Mouse (Mus musculus) small intestine, adult 2 months (tissue): ENCODE data around the gene Fam71a.

ENCODE experiments used
- CTCF ChIP-seq: fragments of 200-500 bp; IDR thresholded peaks from 2 replicates; pipeline ENCODE4 v1.5.1; 2012; ENCODE audit warnings: low read depth, mild to moderate bottlenecking, control low read depth, inconsistent platforms, low read length, moderate library complexity, mixed read lengths; ENCODE audit not compliant: insufficient replicate concordance, insufficient read length; ENCODE audit errors: extremely low read depth
- POLR2A ChIP-seq: fragments of 200-500 bp; IDR thresholded peaks from 2 replicates; pipeline ENCODE4 v1.6.1; 2012; ENCODE audit warnings: low read depth, mild to moderate bottlenecking, control low read depth, inconsistent platforms, low read length, moderate library complexity

DNA sequence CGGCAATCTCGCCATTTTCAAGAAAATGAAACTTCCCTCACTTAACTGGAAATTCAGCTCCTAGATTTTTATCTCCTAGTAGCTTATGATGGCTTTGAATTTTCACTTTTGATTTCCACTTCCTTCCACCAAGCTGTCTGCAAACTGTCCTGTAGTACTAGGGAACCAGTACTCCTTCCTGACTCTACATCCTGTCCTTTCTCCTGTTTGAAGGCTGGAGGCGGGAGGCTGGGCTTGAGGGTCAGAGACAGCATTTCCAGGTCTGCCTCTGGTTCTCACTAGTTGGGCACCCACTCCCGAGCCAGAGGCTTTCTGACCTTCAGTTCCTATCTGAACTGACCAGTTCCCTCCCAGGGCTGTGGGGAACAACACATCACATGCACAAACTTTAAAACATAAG is 15.8 kb upstream of the Fam71a start:
- TF ChIP-seq POLR2A (no peak), CTCF (no peak)
